Mouse (Mus musculus) kidney, embryonic 15.5 days (tissue): ENCODE results near the gene Cacna1h. TPM values are rescaled to one million over a fixed set of nuclear protein-coding genes. Genes with fewer than 3 reads are reported as not detected.
A peak's percentile ranks its signal among the peaks of the same experiment; 100 is the strongest.

Source experiments
- ATAC-seq: fragments of 200-750 bp; cut with Nextera tagmentation; replicated peaks from 2 replicates; pipeline ENCODE4 v1.8.0; 2017; ENCODE audit warnings: moderate TSS enrichment; ENCODE audit not compliant: low FRiP score
- H3K27ac ChIP-seq: fragments of 300-500 bp; sonication (generic); 2 replicates; pipeline ENCODE4 v1.5.1; 2015; ENCODE audit warnings: mild to moderate bottlenecking, inconsistent platforms
- H3K27me3 ChIP-seq: fragments of 300-500 bp; sonication (generic); 2 replicates; pipeline ENCODE4 v1.6.1; 2015; ENCODE audit warnings: inconsistent platforms
- H3K36me3 ChIP-seq: fragments of 300-500 bp; sonication (generic); 2 replicates; pipeline ENCODE4 v1.6.1; 2015; ENCODE audit warnings: inconsistent platforms
- H3K4me1 ChIP-seq: fragments of 300-500 bp; sonication (generic); 2 replicates; pipeline ENCODE4 v1.6.1; 2015; ENCODE audit warnings: inconsistent platforms
- H3K4me2 ChIP-seq: fragments of 300-500 bp; sonication (generic); 2 replicates; pipeline ENCODE4 v1.6.1; 2015; ENCODE audit warnings: moderate library complexity, mild to moderate bottlenecking, inconsistent platforms
- H3K4me3 ChIP-seq: fragments of 300-500 bp; sonication (generic); replicated peaks from 2 replicates; pipeline ENCODE4 v1.5.1; 2015; ENCODE audit warnings: mild to moderate bottlenecking, inconsistent platforms
- H3K9ac ChIP-seq: fragments of 300-500 bp; sonication (generic); 2 replicates; pipeline ENCODE4 v1.6.1; 2015; ENCODE audit warnings: mild to moderate bottlenecking, inconsistent platforms
- H3K9me3 ChIP-seq: fragments of 300-500 bp; sonication (generic); replicated peaks from 2 replicates; pipeline ENCODE4 v1.6.1; 2016; ENCODE audit warnings: inconsistent platforms
- WGBS: fragments of 180-500 bp; shearing (Covaris S2); methylation state at CpG from one replicate; pipeline ENCODE4 v1.1.7; 2015; ENCODE audit warnings: mixed read lengths; 5-methylcytosine and 5-hydroxymethylcytosine counted together
- polyA plus RNA-seq: library from polyadenylated mRNA; unstranded; fragments of >200 nt; fragmentation: Nextera tagmentation; extraction: Ambion mirVana; gene quantifications from 2 replicates; pipeline ENCODE4 v1.2.1, GENCODE M21; 2015

The Cacna1h gene
- polyA plus RNA-seq, 1 experiment from 2014 or later = 3.4 TPM

DNA sequence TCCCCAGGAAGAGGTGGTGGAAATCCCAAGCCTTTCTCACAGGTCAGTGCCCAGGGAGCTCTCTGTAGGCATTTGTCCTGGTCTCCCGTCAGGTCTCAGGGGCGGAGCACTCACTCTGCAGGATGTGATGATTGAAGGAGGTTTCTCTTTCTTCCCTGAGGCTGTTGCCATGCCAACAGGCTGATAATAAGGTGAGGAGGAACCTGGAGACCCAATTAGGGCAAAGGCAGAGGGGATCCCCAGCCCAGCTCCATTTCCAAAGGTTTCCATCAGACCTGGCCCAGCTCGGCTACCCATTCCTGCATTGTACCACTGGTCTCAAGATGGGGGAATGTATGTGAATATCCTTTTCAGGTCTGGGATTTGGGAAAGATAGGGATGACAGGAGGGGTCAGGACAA lies 29.4 kb downstream of the Cacna1h start:
- 54% methylated on average over 3 of the region's 3 CpGs for WGBS
- no peak overlapping the region for H3K27ac ChIP-seq
- H3K9ac ChIP-seq = no peak overlapping the region

DNA sequence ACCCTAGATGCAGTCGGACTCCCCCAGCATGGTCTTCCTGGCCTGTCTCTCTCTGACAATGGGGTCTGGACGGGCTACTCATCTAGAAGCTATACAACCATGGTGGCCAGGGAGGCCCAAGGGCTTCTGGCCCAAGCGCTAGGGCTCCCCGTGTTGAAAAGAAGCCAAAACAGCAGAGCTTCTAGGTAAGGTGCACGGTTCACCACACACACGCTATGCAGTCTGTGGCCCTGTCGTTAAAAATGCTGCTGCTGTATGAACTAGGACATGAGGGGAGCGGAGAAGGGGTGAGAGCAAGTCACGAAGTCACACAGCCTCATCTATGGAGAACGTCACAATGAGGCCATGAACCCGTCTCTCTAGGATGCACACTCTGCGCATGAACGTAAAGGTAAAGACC lies 31.4 kb downstream of the Cacna1h start:
- Histone ChIP-seq H3K4me1 (peaks cover 50% of the 10 kb centered on the region), H3K9me3 (no peaks in the 10 kb centered on the region), H3K36me3 (no peaks in the 10 kb centered on the region), H3K4me3 (no peak overlapping the region), H3K4me2 (no peak overlapping the region), H3K9ac (no peak overlapping the region), H3K27me3 (no peaks in the 10 kb centered on the region), H3K27ac (peak overlapping the region; percentile 55)
- WGBS = 68% methylated on average over 13 of the region's 13 CpGs
- no peak for ATAC-seq

More for the DNA sequence above, 29.4 kb downstream of the Cacna1h start:
- Histone ChIP-seq H3K4me1 (peaks cover 60% of the 10 kb centered on the region), H3K4me3 (no peak overlapping the region), H3K36me3 (no peaks in the 10 kb centered on the region), H3K4me2 (no peak overlapping the region), H3K27me3 (no peaks in the 10 kb centered on the region), H3K9me3 (no peaks in the 10 kb centered on the region)
- no peak for ATAC-seq

DNA sequence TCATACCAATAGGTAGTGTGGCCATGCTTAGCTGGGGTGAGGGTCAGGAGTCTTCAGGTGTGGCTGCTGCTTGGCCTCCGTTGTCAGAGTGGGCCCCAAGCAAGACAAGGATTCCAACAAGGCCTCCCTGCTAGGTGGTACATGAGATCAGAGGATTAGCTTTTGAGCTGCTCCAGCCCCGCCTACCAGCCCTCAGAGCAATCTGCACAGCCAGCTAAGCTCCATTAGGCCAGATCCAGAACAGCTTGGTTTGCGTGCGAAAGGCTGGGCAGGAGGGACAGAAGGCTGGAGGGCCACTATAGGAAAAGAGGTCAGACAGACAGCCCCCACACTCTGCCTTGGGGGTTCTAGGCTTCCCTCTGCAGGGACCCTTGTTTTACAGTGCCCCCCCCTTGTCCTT lies 32.1 kb downstream of the Cacna1h start:
- Histone ChIP-seq H3K9me3 (no peaks in the 10 kb centered on the region), H3K27me3 (no peaks in the 10 kb centered on the region), H3K4me3 (no peak overlapping the region), H3K36me3 (no peaks in the 10 kb centered on the region), H3K27ac (peak overlapping the region; percentile 55), H3K4me2 (no peak overlapping the region), H3K4me1 (peaks cover 43% of the 10 kb centered on the region), H3K9ac (no peak overlapping the region)
- no peak for ATAC-seq
- 47% methylated on average over 4 of the region's 4 CpGs for WGBS

DNA sequence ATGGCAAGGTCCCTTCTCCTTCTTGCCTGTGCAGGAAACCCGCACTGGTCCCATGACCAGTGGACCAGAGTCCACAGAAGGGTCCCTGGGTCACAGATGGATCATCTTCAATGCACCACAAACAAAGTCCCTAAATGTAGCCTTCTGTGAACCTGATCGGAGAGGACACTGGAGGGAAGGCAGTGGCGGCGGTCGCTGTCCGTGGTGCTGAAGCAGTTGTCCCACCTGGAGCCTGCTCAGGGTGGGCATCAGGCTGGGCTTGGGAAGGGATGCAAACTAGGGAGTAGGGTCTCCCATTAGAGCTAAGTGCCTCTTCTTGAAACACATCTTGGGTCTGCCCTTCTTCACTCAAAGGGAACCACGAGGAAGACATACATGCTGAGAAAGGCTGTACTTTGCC lies 33.1 kb downstream of the Cacna1h start:
- no peak for ATAC-seq
- 11% methylated on average over 7 of the region's 7 CpGs for WGBS
- Histone ChIP-seq H3K4me3 (no peak overlapping the region), H3K27ac (no peak overlapping the region), H3K27me3 (no peaks in the 10 kb centered on the region), H3K4me1 (peaks cover 32% of the 10 kb centered on the region), H3K36me3 (no peaks in the 10 kb centered on the region), H3K9ac (no peak overlapping the region), H3K9me3 (no peaks in the 10 kb centered on the region), H3K4me2 (no peak overlapping the region)

DNA sequence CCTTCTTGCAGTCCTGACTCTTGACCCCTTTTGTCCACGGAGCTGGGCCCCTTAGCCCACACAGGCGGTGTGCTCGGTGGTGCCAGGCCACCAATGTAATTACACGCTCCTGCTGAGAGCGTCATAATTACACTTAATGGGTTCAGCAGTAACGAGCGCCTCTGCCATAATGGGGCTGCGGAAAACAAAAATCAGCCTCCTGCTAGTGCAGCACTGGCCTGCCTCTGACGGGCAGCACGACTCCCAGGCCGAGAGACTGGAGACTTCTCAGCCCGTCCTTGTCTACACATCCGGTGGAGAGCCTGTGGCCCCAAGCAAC lies 35.1 kb downstream of the Cacna1h start:
- no peak overlapping the region for H3K4me3 ChIP-seq
- ATAC-seq = no peak
- no peaks in the 10 kb centered on the region for H3K27me3 ChIP-seq
- H3K36me3 ChIP-seq = no peaks in the 10 kb centered on the region
- H3K4me2 ChIP-seq = no peak overlapping the region
- 37% methylated on average over 13 of the region's 13 CpGs for WGBS
- no peaks in the 10 kb centered on the region for H3K9me3 ChIP-seq
- H3K4me1 ChIP-seq = peaks cover 17% of the 10 kb centered on the region
- no peak overlapping the region for H3K9ac ChIP-seq
- H3K27ac ChIP-seq = no peak overlapping the region

- Histone ChIP-seq H3K36me3 (no peaks in the 10 kb centered on the region), H3K9ac (no peak overlapping the region), H3K4me3 (no peak overlapping the region), H3K9me3 (no peaks in the 10 kb centered on the region), H3K27ac (no peak overlapping the region), H3K4me2 (no peak overlapping the region), H3K27me3 (no peaks in the 10 kb centered on the region), H3K4me1 (peaks cover 17% of the 10 kb centered on the region)
- ATAC-seq = peak; percentile 26; the same call in 1 of the 2 replicates
- WGBS = 33% methylated on average over 14 of the region's 14 CpGs
Observed at GRCm38 (mm10) chr17:25397804-25398519, 35.6 kb downstream of the Cacna1h start.

- no peak overlapping the region for H3K9ac ChIP-seq
- ATAC-seq = no peak
- no peak overlapping the region for H3K4me3 ChIP-seq
- no peaks in the 10 kb centered on the region for H3K27me3 ChIP-seq
- H3K4me2 ChIP-seq = no peak overlapping the region
- H3K27ac ChIP-seq = no peak overlapping the region
- H3K9me3 ChIP-seq = no peaks in the 10 kb centered on the region
- H3K4me1 ChIP-seq = no peaks in the 10 kb centered on the region
- H3K36me3 ChIP-seq = peaks cover 4% of the 10 kb centered on the region; the same call in 1 of the 2 replicates
- WGBS = 85% methylated on average over 4 of the region's 4 CpGs
Observed at GRCm38 (mm10) chr17:25394526-25394925, 39.1 kb downstream of the Cacna1h start.

GRCm38 (mm10) chr17:25374011-25374410 lies 59.6 kb downstream of the Cacna1h start:
- Histone ChIP-seq H3K4me2 (no peak overlapping the region), H3K4me1 (peaks cover 4% of the 10 kb centered on the region; the same call in 1 of the 2 replicates), H3K27ac (no peak overlapping the region), H3K36me3 (no peaks in the 10 kb centered on the region; the same call in 1 of the 2 replicates), H3K9me3 (no peaks in the 10 kb centered on the region), H3K27me3 (no peaks in the 10 kb centered on the region), H3K9ac (no peak overlapping the region), H3K4me3 (no peak overlapping the region)
- ATAC-seq = no peak; the same call in 1 of the 2 replicates
- 31% methylated on average over 9 of the region's 9 CpGs for WGBS

DNA sequence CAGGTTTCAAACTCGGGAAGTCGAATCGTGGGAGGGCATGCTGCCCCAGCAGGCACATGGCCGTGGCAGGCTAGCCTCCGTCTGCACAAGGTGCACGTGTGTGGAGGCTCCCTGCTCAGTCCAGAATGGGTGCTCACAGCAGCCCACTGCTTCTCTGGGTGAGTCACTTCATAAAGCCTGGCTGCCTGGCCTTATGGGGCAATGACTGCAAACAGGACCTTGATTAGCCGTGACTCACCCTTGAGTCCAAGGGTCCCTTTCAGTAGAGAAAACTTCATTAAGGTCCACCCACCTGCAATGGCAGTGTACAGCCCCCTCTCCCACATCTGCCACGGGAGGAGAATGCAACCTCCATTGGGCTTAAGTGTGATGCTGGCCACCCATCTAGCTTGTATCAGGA lies 61.1 kb downstream of the Cacna1h start:
- Histone ChIP-seq H3K27me3 (no peaks in the 10 kb centered on the region), H3K9me3 (no peaks in the 10 kb centered on the region), H3K4me1 (peaks cover 4% of the 10 kb centered on the region; the same call in 1 of the 2 replicates), H3K4me2 (no peak overlapping the region), H3K9ac (no peak overlapping the region), H3K27ac (no peak overlapping the region), H3K4me3 (no peak overlapping the region), H3K36me3 (no peaks in the 10 kb centered on the region; the same call in 1 of the 2 replicates)
- no peak for ATAC-seq
- whole genome bisulfite sequencing = 65% methylated on average over 8 of the region's 8 CpGs

- Histone ChIP-seq H3K4me1 (peaks cover 4% of the 10 kb centered on the region; the same call in 1 of the 2 replicates), H3K4me3 (no peak within 1 kb of the TSS), H3K4me2 (no peak within 1 kb of the TSS), H3K9me3 (no peaks in the 10 kb centered on the region), H3K27ac (no peak within 1 kb of the TSS), H3K9ac (no peak within 1 kb of the TSS), H3K27me3 (no peaks in the 10 kb centered on the region), H3K36me3 (no peaks in the 10 kb centered on the region)
- 84% methylated on average over 3 of the region's 3 CpGs for WGBS
- ATAC-seq = no peak
Observed at GRCm38 (mm10) chr17:25368973-25369372, 64.6 kb downstream of the Cacna1h start, which contains the start of gene Tpsg1. Gene Tpsg1 (plus strand): TSS chr17:25369273.

GRCm38 (mm10) chr17:25366005-25366404 lies 67.6 kb downstream of the Cacna1h start, which contains the start of gene Tpsb2:
Gene Tpsb2 (plus strand): TSS chr17:25366305.
- H3K27ac ChIP-seq = no peak within 1 kb of the TSS
- H3K27me3 ChIP-seq = 0 out of 2 replicates have a peak, but pooled peaks cover 2% of the 10 kb centered on the region
- no peaks in the 10 kb centered on the region for H3K4me1 ChIP-seq
- H3K4me3 ChIP-seq = no peak within 1 kb of the TSS
- ATAC-seq = no peak
- H3K9me3 ChIP-seq = no peaks in the 10 kb centered on the region
- H3K4me2 ChIP-seq = no peak within 1 kb of the TSS
- WGBS = 60% methylated on average over 2 of the region's 2 CpGs
- no peak within 1 kb of the TSS for H3K9ac ChIP-seq
- H3K36me3 ChIP-seq = no peaks in the 10 kb centered on the region

DNA sequence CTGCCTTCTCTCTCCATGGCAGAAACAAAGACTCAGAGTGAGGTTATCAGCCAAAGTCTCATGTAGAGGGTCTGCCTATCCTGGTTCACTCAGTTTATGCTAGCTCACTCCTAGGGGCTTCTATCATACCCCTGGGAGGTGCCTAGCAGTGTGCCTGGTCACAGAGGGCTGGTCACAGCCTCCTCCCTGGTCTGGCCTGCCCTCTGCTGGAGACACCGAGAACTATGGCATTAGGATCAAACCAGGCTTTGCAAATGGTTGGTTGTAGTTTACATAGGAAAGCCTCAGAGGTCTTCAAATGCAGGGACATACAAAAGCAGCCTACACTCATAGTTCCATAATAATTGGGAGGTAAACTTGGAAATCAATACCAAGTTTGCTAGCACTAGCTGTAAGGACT lies 69.9 kb downstream of the Cacna1h start:
- no peaks in the 10 kb centered on the region for H3K4me1 ChIP-seq
- no peaks in the 10 kb centered on the region for H3K36me3 ChIP-seq
- WGBS = 7% methylated on average over 1 of the region's 1 CpGs
- H3K27me3 ChIP-seq = 0 out of 2 replicates have a peak, but pooled peaks cover 2% of the 10 kb centered on the region
- no peaks in the 10 kb centered on the region for H3K9me3 ChIP-seq
- no peak overlapping the region for H3K9ac ChIP-seq
- no peak overlapping the region for H3K27ac ChIP-seq
- ATAC-seq = no peak
- no peak overlapping the region for H3K4me3 ChIP-seq
- no peak overlapping the region for H3K4me2 ChIP-seq
